Comparison of ENCODE assay signal across 14 mouse cellular contexts in genomic region chr6:89005094-89005493, GRCm38 (mm10).
DNase-seq lines count a peak whose midpoint lies in the region; TF ChIP-seq lines count a peak whose summit lies in the region.
"Had no signal": no experiment of that assay in that cellular context is flagged by ENCODE, and none has a peak within 500 bp of the region (broad histone marks: within the 10 kb centered on the region; RNA-seq: fewer than 3 reads in every experiment).

No protein-coding gene starts in this region.

- H3K36me3 ChIP-seq in kidney, adult 2 months (ENCODE audit: control insufficient read depth, insufficient read depth, low read length) = no peaks in the 10 kb centered on the region
- no peaks in the 10 kb centered on the region for H3K36me3 ChIP-seq in testis, adult 2 months (ENCODE audit: control insufficient read depth, insufficient read depth, low read length)
- H3K36me3 ChIP-seq: lung, embryonic 15.5 days had no signal

- H3K27me3 ChIP-seq in kidney, adult 2 months (replicated peaks; ENCODE audit: control insufficient read depth, insufficient read depth, low read length) = no peaks in the 10 kb centered on the region
- H3K27me3 ChIP-seq in testis, adult 2 months (ENCODE audit: control insufficient read depth, insufficient read depth, low read length) = no peaks in the 10 kb centered on the region
- H3K27me3 ChIP-seq: lung, embryonic 15.5 days had no signal

- H3K4me1 ChIP-seq in kidney, adult 2 months (ENCODE audit: control insufficient read depth, insufficient read depth, low read length) = no peaks in the 10 kb centered on the region
- peaks cover 11% of the 10 kb centered on the region for H3K4me1 ChIP-seq in testis, adult 2 months (ENCODE audit: control insufficient read depth, insufficient read depth, low read length)

- no peak overlapping the region for H3K4me3 ChIP-seq in kidney, adult 2 months (ENCODE audit: insufficient read depth, low read depth, low read length)
- H3K4me3 ChIP-seq in testis, adult 2 months (ENCODE audit: control insufficient read depth, low read depth, low read length) = no peak overlapping the region
- H3K4me3 ChIP-seq: lung, embryonic 15.5 days; myocyte had no signal

- TF ChIP-seq CTCF in kidney, adult 2 months (conservative IDR thresholded peaks at IDR 0.05; ENCODE audit: insufficient read depth, insufficient read length, low read depth, low read length) = peak; percentile 33; the same call in 1 of the 2 replicates
- TF ChIP-seq CTCF in testis, adult 2 months (IDR thresholded peaks at IDR 0.05; ENCODE audit: control insufficient read depth, insufficient read depth, insufficient replicate concordance, low read depth, low read length) = peak; percentile 42; the same call in 1 of the 2 replicates

- H3K27ac ChIP-seq in kidney, adult 2 months (ENCODE audit: insufficient read depth, low read depth, low read length) = no peak overlapping the region
- no peak overlapping the region for H3K27ac ChIP-seq in testis, adult 2 months (ENCODE audit: control insufficient read depth, insufficient read depth, low read depth, low read length)
- H3K27ac ChIP-seq: lung, embryonic 15.5 days had no signal

- 58% methylated on average over 4 of the region's 4 CpGs for WGBS in kidney, adult 2 months

- DNase-seq in kidney, adult 2 months = no peak
- DNase-seq in kidney, postnatal 14 days = no peak
- DNase-seq in testis, postnatal 10 days (ENCODE audit: low spot score) = no peak
- peak; percentile 59 for DNase-seq in ES-CJ7 (ENCODE audit: low read depth, low spot score)
- peak; percentile 20 for DNase-seq in induced T-regulatory cell, adult 2 months (ENCODE audit: low read depth)
- DNase-seq in adrenal gland, postnatal 36 days = no peak
- DNase-seq in retina, embryonic 14.5 days (ENCODE audit: low spot score) = no peak
- DNase-seq: cerebellum, postnatal 25 days; heart, adult 18-20 months; kidney, postnatal 25 days; thymus, postnatal 36 days had no signal

- no peak for TF ChIP-seq POLR2A in kidney, adult 2 months (IDR thresholded peaks at IDR 0.05; ENCODE audit: low read depth, low read length)
- no peak for TF ChIP-seq POLR2A in testis, adult 2 months (IDR thresholded peaks at IDR 0.05; ENCODE audit: control insufficient read depth, low read depth, low read length)

Comparison
In these comparisons a context has a peak if more than half of its experiments do, and no peak if none do; other contexts are left out.
1. DNase-seq: peak in ES-CJ7 (single experiment) and induced T-regulatory cell, adult 2 months (single experiment); none in kidney, adult 2 months (single experiment), kidney, postnatal 14 days (single experiment), testis, postnatal 10 days (single experiment), adrenal gland, postnatal 36 days (0 of 2) and retina, embryonic 14.5 days (single experiment).